Mouse (Mus musculus) adrenal gland, postnatal 10 days (tissue): ENCODE results near the gene Havcr2. TPM values are rescaled to one million over a fixed set of nuclear protein-coding genes. Genes with fewer than 3 reads are reported as not detected.
"Not testable (repeated sequence)": the region's sequence is repeated elsewhere in the genome, so short reads cannot be mapped to it uniquely, and the experiment has no call there.

Experiments used
- DNase-seq: peaks from one replicate; pipeline ENCODE4 v3.0.0; 2021; ENCODE audit warnings: mixed read lengths
- long read RNA-seq, 2 experiments: library from polyadenylated mRNA; stranded (forward); transcript quantifications; one replicate each; pipeline ENCODE4 v2.0.0; 2021
- total RNA-seq, 2 experiments: library from RNA; stranded (reverse); gene quantifications; 2 replicates each; pipeline ENCODE4 v1.2.3; 2021

Gene Havcr2
- total RNA-seq = under 1 TPM; 0.58 to 0.81 TPM
- long read RNA-seq, experiment 1, partial matches to known transcripts = 0 of 7 reads
- long read RNA-seq, experiment 1, other reads (novel, unspliced or antisense) = 7 of 7 reads
- long read RNA-seq, experiment 2, partial matches to known transcripts = 0 of 2 reads
- long read RNA-seq, experiment 2, other reads (novel, unspliced or antisense) = 1 of 2 reads

DNA sequence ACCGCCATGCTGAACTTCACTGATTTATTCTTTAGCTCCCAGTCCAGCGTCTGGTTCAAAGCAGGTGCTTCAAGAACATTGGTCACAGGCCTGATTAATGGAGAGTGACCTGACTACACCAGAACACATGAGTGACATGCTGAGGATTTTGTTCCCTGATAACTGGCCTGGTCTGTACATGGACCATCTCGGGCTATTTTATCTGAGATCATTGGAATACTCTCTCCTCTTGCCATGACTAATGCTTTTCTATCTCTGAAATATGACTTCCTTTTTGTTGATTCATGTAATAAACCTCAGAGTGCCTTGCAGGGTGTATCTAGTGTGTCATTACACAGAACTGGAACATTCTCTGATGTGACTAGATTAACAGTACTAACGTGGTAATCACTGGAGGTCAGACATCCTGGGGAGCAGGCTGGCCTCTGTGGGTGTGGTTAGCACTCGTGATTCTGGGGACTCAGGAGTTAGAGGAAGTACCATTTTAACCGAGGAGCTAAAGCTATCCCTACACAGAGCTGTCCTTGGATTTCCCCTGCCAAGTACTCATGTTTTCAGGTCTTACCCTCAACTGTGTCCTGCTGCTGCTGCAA, at the start of gene Havcr2:
TSS of gene Havcr2 (plus strand) at position 483 of the 593 bp plus-strand sequence.
- DNase-seq = no peak

DNA sequence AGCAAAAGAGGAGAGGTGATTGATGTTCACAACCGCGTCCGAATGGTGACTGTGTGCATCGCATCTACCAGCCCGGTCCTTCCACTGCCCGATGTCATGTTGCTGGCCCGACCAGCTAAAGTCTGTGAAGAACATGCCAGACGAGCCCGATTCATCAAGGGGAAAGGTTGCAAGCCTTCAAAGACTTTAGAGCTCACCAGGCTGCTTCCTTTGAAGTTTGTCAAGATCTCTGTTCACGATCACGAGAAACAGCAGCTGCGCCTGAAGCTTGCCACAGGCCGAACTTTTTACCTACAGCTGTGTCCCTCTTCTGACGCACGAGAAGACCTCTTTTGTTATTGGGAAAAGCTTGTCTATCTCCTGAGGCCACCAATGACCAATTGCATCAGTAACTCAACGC, 49.7 kb upstream of the Havcr2 start:
- DNase-seq = no peak

DNA sequence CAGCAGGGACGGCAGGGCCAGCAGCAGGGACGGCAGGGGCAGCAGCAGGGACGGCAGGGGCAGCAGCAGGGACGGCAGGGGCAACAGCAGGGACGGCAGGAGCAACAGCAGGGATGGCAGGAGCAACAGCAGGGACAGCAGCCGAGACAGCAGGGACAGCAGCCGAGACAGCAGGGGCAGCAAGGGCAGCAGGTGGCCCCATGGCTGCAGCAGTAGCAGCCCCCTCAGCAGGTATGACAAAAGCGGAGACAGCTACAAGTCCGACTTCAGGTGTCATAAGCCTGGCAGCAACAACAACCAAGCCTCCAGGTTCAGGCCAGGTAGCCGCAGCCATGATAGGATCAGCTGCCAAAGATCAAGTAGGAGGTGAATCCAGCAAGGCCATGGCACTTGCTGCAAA, 48.0 kb upstream of the Havcr2 start:
- DNase-seq = no peak

DNA sequence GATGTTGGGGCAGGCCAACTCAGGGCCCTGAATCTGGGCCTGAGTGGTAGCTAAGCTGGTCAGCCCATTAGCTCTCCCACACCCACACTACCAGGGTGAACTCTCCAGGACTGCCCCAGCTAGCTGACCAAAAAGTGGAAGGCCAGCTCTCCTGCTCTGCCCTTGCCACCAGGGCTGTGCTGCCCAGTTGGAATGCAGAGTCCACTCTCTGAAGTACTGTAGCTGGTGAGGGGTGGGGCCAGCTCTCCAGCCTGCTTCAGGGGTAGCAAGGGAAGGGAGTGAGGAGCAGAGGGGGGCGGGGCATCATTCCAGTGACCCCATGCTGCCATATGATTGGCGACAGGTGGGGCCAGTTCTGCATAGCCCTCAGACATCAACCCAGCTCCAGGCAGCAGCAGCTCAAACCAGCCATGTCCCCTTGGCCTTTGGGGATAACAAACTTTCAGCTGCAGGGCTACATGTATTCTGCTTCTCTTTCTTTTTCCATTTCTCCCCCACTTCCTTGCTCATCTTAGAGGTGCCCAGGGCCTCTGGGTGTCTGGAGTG, 44.6 kb upstream of the Havcr2 start:
- DNase-seq = no peak

DNA sequence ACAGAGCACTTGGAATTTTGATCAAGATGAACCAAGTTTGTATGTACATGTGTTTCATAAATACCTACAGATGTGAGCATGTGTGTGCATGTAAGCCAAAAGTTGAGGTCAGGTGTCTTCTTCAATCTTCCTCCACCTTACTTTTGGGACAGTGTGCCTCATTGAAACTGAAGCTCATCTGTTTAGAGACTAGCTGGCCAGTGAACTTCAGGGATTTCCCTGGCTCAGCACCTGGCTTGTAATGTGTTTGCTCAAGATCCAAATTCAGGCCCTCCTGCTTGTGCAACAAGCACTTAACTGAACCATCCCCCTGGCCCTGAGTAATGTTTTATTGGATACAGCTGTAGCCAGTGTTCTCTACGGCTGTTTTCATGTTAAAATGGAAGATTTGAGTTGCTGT, 36.3 kb upstream of the Havcr2 start:
- no peak for DNase-seq

DNA sequence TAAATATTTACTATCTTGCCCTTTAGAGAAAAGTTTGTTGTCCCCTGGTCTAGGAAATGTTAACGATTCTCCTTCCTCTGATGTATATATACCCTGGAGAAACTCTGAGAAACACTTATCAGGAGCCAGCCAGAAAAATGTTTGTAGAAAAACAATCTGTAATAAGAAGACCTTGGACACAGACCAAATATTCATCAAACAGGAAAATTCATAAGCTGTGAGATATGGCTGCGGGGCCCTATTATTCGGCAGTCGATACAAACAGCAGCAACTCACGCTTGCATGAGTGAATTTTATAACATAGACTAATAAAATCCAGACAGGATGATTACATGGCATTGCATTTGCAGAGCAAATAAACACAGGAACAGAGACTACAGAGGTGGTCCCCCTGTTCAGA, 35.9 kb upstream of the Havcr2 start:
- no peak for DNase-seq

DNA sequence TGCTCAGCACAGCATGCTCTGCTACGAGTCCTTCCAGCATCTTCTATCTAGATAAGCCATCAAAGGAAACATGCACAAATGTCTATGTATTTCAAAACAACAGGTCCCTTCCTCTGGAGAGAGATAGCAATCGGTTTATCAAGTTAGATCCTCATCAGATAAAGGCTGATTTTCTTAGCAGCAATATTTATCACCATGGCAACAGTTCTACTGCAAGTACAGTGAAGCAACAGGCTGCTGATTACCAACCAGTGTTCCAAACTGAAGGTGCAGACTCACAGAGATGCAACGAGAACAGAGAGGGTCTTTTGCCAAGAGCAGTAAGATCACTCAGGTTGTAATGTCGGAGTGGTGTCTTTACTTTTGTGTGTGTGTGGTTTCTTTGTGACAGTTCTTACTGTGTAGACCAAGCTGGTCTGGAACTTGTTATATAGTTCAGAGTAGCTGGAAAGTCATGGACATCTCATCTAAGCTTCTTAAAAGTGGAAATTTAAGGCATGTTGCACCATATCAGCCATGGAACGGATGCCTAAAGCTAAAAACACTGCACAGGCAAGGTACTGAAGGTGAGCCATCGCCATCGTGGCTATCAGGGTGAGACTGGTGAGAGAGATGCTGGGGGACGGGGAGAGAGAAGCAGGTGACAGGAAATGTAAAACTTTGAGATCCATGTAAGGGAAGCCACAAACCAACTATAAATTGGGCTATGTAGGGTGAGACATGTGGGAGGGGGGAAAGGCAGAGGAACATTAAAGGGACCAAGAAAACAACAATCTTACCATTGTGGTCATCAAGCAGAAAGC, 33.4 kb upstream of the Havcr2 start:
- DNase-seq = no peak

DNA sequence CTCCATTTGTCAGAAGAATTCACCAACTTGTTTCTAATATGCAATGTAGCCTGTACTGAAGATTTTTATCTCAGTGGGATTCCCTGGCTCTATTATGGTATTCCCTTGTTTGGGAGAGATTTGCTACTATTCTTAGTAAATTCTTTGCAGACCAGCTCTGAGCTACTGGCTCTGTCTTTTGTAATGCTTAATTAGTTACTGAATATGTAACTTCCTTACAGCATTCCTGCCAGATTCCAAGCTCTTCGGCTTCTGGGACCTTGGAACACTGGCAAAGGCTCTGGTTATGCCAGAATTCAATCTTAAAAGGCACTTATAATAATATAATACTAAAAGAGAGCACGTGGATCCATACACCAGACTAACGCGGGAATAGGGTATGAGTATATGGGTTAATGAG, 26.6 kb upstream of the Havcr2 start:
- DNase-seq = not testable (repeated sequence)

DNA sequence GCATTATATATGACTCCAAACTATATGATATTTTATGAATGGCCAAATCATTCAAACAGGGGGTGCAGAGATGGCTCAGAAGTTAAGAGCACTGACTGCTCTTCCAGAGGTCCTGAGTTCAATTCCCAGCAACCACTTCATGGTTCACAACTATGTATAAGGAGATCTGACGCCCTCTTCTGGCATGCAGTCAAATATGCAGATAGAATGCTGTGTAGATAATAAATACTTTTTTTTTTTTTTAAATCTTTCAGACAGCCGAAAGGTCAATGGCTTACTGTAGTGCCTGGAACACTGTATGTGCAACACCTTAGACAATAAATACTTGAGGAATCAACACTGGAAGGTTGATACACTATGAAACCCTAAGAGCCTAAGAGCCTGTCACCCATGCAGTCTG, 24.6 kb upstream of the Havcr2 start:
- DNase-seq = no peak

DNA sequence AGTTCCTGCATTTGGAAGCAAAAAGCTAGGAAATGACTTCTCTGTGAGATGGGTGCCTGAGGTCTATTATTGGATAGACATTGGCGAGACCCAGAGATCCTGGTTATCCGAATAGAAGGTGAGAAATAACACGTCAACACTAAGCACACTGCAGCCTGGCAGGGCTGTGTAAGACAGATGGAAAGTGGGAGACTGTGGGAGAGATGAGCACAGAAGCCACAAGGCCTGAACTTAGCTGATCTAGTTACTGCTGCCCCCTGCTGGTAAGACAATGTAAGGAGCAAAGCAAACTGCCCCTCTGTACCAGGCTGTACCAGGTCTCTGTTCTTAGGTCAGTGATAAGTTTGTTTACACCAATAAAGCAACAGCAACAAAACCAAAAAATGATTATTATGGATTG, 23.6 kb upstream of the Havcr2 start:
- DNase-seq = peak; percentile 86

DNA sequence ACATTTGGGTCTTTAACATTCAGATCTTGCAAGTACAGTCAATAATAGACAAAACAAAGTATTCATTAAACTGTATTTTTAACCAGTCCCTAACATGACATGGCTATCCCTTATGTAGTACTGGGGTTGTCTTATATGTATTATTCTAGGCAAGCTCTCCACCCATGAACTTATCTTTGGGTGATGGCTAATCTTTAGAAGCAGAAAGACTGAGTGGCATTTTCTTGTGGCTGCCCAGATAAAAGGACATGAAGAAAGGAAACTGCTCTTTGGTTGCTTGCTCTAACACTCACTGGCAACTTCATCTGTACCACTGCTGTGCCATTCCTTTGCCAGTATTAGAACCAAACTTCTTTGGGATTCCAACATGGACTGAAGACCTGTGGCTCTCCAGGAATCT, 19.4 kb upstream of the Havcr2 start:
- no peak for DNase-seq

DNA sequence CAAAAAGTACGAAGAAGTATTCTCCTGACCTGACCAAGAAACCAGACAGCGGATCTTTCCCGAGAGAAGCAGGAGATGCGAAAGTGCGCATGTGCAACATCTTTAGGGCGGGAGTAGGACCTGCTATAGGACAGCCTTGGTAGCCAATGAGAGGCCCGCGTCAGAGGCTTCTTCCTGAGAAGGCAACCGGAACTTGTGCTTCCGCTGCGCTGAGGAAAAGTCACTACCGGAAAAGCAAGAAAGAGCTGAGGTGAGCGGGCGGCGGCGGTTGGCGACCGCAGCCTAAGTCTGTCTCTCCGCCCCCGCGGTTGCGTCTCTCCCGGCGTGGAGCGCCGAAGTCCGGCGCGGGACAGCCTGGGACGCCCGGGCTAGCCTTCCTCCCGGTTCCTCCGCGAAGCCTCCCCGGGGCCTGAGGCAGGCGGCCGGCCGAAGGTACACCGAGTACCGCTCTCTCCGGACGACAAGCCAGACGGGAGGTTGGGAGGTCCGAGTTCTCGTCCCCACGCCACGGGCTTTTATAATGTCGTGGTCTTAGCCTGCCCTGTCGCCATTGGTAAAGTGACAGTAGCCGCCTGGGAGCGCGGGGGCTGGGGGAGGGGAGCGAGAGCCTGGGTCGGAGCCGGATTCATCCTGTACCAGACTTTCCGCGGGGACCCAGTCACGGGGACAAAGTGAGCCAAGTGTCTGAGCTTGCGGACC, 17.8 kb upstream of the Havcr2 start, which contains the start of gene Med7:
TSS of gene Med7 (plus strand) at position 166 of the 699 bp plus-strand sequence.
- DNase-seq = peak; percentile 94

DNA sequence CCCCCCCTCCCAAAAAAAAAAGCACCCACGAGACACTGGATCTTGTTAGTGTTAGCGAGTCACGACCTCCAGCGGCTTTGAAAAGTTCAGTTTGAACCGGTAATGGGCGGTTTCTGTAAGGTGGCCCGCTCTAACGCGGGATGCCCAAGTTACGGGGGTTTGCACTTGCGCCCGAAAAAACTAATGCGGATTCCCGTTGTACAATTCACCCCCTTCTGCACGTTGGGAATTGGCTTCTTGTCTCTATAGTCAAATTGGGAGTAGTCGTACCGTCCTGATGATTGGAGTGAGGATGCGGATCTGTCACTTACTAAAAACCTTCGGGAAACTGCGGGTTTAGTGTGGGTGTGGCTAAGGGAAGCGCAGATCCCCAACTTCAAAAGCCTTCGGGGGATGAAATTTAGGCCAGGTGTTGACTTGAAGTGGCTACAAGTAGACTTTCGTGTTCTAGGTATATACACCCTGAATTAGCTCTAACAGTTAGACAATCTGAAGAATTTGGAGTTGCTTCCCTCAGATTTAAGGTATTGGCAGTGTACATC, 17.2 kb upstream of the Havcr2 start:
- no peak for DNase-seq

DNA sequence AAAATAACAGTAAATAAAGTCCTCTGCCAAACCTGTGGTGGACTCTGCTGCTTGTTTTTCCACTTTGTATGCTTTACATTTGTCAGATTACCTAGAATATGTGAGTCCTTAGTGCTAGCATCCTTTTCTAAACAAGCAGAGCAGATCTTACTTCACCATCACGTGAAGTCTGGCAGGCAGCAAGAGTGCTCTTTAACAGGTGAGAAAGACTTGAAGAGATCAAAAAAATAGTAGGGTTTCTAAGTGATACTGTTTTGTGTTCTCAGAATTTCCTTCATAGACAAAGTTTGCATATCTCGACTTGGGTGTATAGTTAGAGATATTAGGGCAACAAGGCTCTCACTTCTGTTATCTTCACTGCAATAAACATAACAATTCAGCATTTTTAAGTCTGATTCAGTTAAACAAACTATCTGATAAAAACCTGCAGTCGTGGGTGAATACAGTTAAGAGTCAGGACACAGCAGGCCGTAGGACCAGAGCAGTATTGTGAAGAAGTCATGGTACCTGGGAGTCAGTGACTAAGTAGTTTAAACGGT, 15.7 kb upstream of the Havcr2 start:
- DNase-seq = no peak

DNA sequence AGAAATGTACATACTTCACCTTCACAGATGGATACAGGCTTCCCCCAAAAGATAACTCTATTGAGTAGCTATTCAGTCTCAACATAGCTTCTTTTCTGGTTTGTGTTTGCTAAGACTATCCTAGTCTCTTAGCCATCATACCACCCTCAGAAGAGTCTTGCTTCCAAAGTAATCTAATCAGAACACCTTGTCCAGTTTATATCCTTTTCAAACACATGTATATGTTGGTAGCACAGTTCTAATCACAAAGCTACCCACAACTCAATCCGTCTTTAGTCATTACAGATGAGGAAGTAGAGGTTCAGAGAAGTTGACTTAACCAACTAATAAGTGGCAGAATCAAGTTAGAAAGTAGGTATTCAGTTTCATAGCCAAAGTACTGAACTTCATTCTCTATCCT, 13.0 kb upstream of the Havcr2 start:
- DNase-seq = no peak

DNA sequence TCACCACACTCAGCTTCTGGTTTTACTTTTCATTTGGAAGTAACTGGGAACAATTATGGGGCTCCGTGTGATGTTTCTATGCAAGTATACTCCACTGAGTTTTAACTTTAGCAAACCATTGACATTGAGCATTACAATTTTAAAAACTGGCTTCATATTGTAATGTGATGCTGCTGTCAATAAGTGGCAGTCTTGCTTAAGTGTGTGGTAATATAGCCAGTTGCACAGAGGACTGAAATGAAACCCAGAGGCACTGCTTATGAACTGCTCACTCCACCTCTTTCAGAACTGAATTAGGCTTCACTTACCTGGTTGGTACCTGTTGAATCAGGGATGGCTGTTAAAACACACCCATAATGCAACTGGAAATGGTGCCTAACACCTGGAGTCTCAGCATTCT, 11.6 kb upstream of the Havcr2 start:
- no peak for DNase-seq

DNA sequence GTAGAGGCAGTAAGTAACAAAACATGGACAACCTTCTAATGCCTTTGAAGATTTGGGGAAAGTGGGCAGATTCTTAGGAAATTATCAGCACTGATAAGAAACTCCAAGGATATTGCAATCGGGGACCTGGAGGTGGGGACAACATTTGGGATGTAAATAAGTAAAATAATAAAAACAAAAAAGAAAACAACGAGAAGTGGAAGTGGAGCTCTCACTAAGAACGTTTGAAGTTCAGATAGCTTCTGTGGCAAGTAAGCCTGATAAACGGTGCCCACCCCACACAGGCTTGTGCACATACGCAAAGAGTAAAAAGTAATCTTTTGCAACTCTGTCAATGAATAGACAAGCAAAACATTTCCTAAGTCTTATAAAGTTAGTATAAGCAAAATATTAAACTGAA, 10.8 kb upstream of the Havcr2 start:
- DNase-seq = no peak

DNA sequence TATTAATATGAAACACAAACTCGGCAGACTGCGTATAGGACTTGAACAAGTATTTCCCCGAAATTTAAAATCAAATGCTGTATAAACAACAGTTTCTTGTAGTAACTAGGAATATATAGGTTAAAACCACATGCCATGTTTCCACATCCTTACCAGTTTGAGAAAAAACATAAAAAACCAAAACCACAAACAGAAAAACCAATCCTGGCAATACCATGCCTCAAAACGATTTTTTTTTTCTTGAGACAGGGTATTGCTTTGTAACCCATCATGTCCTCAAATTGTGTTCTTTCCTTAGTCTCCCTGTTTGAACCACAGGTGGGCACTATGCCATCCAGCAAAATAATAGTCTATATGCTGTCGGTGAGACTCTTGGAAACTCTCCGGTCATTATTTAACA, 8.6 kb upstream of the Havcr2 start:
- DNase-seq = no peak

DNA sequence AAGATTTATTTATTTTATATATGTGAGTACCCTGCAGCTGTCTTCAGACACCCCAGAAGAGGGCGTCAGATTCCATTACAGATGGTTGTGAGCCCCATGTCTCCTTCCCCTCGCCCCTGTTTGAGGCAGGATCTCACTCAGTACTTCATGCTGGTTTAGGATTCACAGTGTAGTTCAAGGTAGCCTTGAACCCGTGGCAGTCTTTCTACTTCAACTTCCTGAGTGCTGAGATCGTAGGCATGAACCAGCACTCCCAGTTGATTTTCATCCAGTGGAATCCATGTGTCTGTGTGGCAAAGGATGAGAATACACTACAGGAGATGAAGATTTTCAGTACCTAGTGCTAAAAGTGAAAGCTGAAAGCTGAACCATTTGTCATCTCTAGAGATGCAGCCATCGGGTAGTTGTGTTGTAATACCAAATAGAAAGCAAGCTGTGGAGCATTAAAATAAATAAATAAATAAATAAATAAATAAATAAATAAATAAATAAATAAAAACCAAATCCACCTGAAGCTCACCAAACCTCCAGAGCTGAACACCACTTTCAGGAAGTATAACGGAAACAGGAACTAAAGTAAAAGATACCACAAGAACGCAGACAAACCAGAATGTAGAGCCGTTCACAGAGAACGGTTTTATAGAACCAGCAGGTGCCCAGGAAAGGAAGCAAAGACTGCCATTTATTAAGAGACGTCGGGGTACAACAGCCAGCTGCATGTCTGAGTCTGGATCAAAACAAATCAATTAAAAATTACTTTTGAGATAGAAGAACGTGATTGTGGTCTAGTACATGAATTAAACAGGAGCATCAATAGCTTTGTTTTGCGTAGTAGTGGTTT, 6.9 kb upstream of the Havcr2 start:
- no peak for DNase-seq

DNA sequence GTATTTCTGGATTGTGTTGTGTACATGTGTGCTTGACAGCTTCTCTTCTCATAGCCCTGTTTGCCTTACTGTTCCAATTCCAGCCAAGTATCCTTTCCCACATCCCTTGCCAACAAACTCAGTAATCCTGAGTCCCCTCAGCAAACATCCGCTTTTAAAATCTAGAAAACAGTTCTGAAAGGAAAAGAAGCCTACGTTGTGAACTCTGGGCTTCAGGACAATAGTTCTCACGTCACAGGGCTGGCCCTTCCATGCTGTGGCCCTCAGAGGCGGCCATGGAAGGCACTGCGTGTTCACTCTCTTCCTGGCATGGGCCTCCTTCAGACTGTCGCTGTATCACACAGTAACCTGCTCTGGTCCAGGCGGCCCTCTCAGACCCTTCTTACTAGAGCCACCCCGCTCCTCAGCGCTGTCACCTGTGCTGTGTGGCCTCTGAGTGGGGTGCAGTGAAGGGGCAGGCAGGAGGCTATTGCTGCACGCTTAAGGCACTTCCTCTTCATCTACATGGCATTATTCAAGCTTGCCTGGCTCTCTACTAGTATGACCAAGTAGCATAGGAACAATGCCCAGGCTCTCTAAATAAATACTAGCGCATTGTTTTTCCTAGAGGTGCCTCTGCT, 5.2 kb upstream of the Havcr2 start:
- DNase-seq = no peak

DNA sequence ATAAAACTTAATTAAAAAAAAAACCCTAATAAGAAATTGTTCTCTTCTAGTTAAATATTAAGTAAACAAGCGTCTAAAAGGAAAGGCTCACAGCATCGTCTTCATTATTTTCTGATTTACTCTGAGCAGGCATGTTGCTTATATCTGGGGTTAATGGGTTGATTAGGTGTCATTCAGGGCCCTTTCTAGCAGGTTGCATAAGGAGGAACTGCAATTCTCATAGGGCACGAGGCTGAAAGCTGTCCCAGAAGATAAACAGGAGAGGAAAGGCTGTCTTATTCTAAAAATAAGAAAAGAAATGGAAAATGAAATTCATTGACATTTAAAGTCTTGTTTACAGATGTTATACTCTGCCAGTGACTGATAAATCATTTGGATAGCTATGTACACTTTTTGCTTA, 5.2 kb downstream of the Havcr2 start:
- no peak for DNase-seq
